Mouse (Mus musculus) liver, adult 2 months (tissue): ENCODE results near the gene Fam131b.

Experiments used
- CTCF ChIP-seq: fragments of 200-500 bp; IDR thresholded peaks from 2 replicates; pipeline ENCODE4 v1.5.1; 2011; ENCODE audit warnings: low read depth, low read length, control low read depth
- POLR2A ChIP-seq: fragments of 200-500 bp; IDR thresholded peaks from 2 replicates; pipeline ENCODE4 v1.6.1; 2011; ENCODE audit warnings: low read length, control low read depth; ENCODE audit not compliant: insufficient read depth; ENCODE audit errors: extremely low read depth

DNA sequence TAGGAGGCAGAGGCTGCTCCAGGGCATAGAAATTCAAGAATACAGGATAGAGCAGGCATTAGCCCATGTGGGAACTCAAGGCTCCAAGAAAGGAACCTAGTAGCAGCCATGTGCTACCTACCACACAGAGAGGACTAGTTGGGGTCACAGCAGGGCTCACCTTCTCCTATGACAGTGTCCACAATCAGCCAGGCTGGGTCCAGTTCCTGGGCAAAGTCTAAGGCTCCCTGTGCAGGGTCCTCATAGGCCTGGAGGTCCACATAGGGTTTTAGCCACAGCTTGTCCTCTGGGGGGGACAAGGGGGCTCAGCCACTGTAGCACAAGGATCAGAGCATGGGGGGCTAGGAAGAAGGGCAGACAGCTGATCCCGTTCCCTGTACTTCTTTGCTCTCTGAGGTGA, 38.1 kb upstream of the Fam131b start:
- no peak for TF ChIP-seq POLR2A
- no peak for TF ChIP-seq CTCF
